Mouse (Mus musculus) heart, postnatal 4 days (tissue): ENCODE results near the gene Tent5c. TPM values are rescaled to one million over a fixed set of nuclear protein-coding genes. Genes with fewer than 3 reads are reported as not detected.
"Not testable (repeated sequence)": the region's sequence is repeated elsewhere in the genome, so short reads cannot be mapped to it uniquely, and the experiment has no call there.

Experiments
- DNase-seq: peaks from one replicate; pipeline ENCODE4 v3.0.0; 2021
- total RNA-seq, 2 experiments: library from RNA; stranded (reverse); gene quantifications; 2 replicates each; pipeline ENCODE4 v1.2.3; 2021

Gene Tent5c
- total RNA-seq, 2 experiments from 2014 or later, result 17.9 to 51.7 TPM

DNA sequence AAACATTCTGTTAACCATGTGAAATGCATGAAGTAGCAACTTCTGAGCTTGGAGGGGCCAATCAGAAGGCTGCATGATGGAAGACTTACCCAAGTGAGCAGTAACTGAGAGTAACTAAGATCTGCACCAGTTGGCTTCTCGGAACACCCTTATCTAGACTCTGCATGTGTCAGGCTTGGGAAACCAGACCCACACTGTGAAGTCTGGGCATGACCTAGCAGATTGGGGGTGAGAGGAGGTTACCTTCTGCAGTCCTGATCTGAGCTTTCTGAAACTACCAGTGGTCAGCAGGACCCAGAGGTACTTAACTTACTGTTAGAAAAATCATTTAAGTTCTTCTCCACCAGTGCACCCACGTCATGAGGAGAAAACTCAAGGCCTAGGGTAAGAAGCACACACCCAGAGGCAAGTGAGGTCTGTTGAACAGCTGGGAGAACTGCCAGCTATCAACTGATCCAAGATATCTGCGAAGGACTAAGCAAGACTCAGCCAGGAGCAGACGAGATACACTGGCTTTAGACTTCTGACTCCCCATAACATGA lies 50.6 kb downstream of the Tent5c start:
- DNase-seq, result no peak

DNA sequence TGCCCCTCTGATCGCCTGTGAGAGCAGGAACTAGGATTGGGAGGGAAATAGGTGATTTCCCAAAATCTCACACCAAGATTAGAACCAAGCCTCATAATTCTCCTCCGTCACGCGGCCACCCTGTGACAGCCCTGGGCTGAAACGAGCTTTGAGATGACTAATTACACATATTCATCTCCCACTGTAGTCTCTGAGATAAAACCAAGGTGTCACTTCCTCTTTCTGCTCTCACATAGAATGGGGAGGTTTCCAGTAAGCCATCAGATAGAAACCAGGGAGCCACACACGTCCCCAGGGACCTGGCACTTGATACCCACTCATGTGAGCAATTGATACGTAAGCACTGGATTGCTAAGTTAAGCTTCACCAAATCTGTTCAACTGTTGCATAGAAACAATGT lies 52.4 kb downstream of the Tent5c start:
- no peak for DNase-seq

DNA sequence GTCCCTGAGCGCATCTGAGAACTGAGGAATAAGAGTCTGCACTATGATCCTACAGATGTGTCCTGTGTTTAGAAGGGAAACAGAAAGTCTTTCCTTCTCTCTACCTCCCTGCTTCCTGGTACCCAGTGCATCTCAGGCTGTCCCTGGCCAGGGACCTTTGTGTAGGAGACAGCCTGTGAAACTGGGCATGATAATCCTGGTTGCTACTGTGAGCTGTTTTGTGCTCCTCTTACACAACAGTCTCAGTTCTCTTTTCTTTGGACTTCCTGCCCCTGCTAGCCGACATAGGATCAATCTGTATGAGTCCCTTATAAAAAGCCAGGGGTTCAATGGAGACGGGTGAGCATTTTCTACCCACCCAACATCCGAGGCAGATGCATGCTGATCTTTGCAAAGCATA lies 57.4 kb downstream of the Tent5c start:
- no peak for DNase-seq

- DNase-seq, result no peak
These were observed 58.4 kb downstream of the Tent5c start for GRCm38 (mm10) chr3:100430731-100431130.

GRCm38 (mm10) chr3:100430101-100430500 lies 59.0 kb downstream of the Tent5c start:
- no peak for DNase-seq

DNA sequence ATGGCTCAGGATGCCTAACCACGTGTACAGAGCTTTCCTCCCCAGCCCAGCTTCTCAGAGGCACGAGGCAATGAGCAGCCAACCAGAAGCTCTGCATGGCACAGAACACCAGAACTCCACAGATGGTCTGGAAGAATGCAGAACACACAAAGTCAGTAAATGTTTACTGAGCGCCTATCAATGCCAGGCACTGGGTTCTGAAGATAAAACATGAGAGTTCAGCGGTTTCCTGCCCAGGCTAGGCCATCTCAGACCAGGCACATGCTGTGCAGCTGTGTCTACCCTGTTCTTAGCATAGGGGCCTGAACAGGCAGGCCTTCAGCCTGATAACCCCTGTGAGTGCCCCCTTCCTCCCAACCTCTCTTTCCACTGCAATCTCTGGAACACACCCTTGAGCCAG lies 59.5 kb downstream of the Tent5c start:
- DNase-seq, result no peak

DNA sequence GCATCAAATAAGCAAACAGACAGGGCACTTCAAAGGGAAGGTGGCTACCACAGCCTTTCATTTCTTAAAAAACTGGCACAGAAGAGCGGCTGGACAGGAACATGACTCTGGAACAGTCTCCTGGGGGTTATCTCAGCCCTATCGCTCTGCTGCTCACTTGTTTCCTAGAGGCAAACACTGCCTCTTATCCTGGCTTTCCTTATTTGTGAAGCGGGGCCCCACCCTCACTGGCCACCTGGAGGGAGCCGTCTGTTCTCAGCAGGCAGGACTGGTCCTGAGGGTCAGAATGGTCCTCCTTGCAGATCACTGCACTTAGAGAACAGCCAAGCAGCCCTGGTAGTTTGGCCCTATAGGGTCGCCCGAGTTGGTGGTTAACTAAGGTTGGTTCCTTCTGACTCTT lies 61.6 kb downstream of the Tent5c start:
- no peak for DNase-seq

GRCm38 (mm10) chr3:100422392-100423167 lies 66.5 kb downstream of the Tent5c start:
- DNase-seq, result peak; percentile 63

- DNase-seq, result no peak
These were observed 67.8 kb downstream of the Tent5c start for GRCm38 (mm10) chr3:100421354-100421753.

GRCm38 (mm10) chr3:100420691-100421056 lies 68.5 kb downstream of the Tent5c start:
- DNase-seq, result no peak

DNA sequence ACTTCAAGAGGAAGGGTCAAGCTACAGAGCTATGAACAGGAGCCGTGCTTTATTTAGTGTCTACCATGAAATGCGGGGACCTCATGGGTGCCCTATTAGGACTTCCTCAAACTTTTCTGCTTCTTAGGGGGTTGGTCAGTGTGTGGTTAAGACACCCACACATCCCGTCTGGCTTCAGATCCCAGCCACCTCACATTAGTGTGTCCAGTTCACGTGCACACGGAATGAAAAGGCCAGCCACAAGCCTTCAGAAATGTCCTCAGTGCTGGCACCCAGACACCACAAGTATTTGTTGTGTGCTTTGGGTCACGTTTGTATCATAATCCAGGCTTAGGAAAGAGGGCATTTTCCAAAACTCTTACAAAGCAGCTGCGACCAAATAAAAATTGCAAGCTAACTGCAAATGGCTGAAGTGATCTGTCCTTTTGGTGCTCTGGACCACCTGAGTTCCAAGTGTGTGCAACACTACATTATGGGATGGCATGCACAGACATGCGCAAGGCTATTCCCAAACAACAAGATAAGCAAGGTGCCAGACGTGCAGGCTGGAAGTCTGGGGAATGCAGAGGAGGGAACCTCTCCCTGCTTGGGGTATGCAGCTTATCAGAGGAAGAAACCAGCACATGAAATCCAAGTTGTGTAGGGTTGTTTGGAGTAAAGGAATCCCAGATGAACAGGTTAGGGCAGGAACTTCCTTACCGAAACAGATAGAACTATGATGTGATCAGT lies 69.0 kb downstream of the Tent5c start:
- DNase-seq, result no peak

DNA sequence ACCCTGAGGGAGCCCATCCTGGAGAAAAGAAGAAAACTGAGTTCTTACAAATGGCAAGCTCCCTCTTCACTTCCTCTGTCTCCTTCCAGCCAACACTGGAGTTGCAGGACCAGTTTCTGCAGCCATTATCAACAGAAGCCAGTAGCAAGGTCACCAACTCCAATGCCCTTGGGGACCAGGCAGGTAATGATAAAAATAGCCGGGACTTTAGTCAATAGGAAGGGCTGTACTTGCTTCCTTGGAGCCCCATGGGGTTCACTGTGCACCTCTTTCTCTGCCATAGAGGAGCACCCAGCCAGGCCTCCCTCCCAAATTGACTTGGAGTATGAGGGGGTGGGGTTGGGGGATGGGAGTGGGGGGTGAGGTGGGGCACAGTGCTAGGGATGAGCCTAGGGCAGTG lies 70.7 kb downstream of the Tent5c start:
- DNase-seq, result no peak

DNA sequence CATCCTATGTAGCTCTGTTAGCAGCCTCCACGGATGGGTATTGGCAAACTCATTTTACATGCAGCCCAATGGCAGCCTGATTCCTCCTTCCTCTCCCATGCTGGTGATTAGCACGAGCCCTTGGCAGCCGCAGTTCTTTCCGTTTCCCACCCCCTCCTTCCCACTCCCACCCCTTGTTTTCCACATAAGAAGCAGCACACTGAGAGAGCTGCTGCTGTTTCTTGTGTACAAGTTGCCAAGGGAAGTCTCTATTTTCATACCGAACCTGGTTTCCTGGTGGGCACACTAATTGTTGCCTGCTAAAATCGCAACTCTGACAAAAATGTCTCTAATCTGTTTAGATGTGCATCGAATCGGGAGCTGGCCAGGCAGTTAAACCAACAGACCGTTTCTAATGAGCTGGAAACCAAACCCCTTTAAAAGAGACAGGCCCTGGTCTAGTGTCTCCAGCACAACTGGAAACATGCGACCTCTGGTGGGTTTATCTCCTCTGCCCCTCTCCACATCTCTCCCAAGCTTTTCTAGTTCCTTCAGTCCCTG lies 71.3 kb downstream of the Tent5c start:
- DNase-seq, result no peak

DNA sequence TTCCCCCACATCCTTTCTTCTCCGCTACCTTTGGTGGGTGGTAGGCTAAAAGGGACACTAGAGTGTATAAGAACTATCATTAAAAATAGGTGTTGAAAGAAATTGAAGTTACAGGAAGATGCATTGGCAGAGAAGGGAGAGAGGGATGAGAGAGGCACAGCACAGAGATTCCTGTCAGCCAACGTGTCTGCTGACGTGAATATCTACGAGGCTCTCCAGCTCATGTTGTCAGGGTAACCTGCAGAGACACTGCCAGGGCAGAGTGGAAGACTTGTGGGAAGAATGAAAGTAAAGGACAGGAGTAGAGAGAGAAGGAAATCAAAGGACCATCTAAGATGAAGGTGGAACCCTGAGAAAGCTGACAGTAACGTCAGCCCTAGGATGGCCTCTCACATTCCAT lies 73.5 kb downstream of the Tent5c start:
- DNase-seq, result no peak

- not testable (repeated sequence) for DNase-seq
These were observed 75.5 kb downstream of the Tent5c start for GRCm38 (mm10) chr3:100413586-100413985.

- no peak for DNase-seq
These were observed 77.2 kb downstream of the Tent5c start for GRCm38 (mm10) chr3:100411945-100412344.

DNA sequence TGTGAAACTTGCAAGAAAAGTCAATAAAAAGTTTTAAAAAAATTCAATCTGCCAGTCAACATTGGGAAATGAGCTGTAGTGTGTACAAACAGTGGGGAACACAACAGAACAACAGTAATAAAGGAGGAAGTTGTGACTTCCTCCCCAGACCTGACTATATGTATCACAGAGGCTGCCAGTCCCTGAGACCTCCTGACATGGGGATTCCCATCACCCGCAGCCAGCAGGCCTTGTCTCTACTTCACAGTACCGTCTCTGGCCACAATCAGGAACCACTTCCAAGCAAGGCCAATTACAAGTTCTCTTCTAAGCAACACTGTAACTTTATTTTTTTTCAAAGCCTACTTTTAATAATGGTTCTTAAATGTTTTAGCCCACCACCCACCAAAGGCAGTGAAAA lies 79.8 kb downstream of the Tent5c start:
- DNase-seq, result no peak

DNA sequence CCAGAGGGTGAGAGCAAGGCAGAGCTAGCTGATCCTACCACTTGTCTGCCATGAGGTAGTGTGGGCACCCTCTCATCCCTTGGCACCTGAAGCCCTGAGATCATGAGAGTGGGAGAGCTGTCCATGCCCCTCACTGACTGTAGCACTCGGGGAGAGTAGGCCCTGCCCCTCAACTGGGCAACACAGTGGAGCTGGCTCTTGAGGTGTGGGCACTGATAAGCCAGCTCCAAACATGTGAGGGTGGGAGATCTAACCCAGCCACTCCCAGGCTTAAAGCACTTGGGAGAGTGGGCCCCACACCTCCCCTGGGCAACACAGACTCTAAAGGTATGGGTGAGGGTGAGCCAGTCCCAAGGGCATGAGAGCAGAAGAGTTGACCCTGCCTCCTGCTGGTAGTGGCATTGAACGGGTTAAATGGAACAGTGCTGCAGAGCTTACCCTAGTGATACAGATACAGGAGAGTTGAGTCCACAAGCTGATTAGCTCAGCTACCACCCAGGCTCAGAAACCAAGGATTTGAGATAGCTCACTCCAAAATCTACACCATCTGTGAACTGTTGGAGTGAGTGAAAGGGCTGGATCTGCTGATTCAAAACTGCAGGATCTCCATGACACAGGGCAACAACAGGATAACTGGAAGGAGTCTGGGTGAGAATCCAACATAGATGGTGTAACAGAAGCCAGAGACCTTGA lies 80.6 kb downstream of the Tent5c start:
- no peak for DNase-seq

GRCm38 (mm10) chr3:100402656-100403055 lies 86.5 kb downstream of the Tent5c start:
- DNase-seq, result no peak
